Mouse (Mus musculus) liver, adult (tissue): ENCODE measurements around the gene Ptprm.

ENCODE experiments used
- GATA4 ChIP-seq: IDR thresholded peaks from 2 replicates; pipeline ENCODE4 v1.6.1; 2014; ENCODE audit warnings: mild to moderate bottlenecking, low read length; ENCODE audit not compliant: insufficient replicate concordance

Gene Ptprm

DNA sequence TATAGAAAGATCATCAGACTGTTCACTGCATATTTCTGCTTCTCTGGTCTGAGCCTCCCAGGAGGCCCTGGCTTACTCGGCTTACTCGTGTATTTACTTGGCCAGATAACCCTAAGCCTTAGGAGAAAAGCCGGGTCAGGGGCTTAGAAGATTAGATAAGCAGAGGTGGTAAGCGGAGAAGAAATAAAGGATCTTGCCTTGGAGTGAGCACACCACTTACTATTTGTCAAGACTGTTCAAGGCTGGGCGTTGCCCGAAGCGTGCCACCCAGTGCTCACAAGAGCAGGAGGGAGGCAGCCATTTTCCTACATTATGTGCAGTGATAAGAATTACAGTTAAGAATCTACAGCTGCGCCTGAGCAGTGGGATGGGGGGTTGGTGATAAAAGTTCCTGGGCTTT, 646.6 kb downstream of the Ptprm start:
- TF ChIP-seq GATA4 = 0 out of 2 replicates have a peak, but pooled peaks have one; percentile 6

DNA sequence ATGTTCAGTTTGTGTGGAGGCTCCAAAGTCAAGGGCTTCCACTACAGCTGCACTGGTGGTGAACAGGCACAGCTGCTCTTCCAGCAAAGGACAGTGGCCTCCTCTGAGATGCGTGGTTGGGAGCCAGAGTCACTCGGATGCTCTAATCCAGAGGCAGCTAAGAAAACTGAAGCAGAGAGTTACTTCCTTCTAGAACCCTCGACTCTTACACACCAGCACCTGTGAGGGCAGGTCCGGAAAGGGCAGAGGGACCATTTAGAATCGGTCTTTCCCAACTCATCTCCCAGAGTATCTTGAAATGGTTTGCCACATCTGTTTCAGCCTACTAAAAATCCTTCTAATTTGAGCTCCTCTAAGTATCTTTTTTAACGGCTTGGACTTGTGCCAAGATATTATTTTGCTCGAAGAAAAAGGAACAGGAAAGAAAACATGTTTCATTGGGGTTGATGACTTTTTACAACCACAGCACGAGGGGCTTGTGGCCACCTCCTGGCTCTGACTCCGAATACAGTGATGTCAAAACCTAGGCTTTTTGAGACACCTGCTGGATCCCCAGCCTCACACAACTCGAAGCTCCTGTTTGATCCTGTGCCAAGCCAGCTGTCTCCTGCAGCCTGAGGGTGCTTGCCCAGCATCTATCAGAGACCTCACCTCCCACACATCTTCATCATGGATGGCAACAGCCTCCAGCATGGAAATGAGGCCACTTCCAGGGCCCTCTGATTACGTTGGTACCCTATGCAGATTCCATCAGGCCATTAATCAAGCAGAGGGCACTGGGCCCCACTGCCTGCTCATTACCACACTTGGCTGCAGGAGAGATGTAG, 652.7 kb downstream of the Ptprm start:
- TF ChIP-seq GATA4 = no peak

DNA sequence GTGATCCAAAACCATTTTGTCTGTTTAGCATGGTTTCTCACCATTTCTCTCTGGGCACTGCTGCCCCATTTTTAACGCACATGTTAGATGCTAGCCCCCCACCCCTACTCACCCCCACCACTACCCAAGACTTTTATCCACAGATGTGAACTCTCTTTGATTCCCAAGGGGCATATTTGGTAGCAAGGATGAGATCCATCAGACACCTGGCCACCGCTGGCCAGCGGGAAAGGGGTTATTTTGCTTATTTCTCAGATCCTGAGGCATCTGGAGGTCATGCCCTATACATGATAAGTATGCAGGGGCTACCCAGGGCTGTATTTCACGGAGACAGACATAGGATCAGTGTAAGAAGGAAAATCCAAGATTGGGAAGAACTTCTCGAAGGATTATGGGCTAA, 654.4 kb downstream of the Ptprm start:
- no peak for TF ChIP-seq GATA4

DNA sequence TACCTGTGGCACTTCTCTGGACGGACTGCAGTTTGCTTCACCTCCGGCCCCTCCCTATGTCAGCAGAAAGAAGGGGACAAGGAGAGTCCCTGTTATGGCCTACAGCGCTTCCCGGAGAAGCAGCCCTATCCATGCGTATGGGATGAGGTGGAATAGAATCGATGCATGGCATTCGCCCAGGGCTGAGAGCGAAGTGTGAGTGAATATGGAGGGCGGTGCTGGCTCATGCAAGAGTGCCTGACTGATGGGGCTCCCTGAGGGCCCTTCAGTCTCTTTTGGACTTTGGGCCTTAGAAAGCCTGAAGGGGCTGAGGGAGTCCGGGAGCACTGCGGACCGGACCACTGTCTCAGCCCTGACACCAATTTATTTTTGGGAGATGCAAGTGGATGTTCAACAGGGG, 656.6 kb downstream of the Ptprm start:
- no peak for TF ChIP-seq GATA4

DNA sequence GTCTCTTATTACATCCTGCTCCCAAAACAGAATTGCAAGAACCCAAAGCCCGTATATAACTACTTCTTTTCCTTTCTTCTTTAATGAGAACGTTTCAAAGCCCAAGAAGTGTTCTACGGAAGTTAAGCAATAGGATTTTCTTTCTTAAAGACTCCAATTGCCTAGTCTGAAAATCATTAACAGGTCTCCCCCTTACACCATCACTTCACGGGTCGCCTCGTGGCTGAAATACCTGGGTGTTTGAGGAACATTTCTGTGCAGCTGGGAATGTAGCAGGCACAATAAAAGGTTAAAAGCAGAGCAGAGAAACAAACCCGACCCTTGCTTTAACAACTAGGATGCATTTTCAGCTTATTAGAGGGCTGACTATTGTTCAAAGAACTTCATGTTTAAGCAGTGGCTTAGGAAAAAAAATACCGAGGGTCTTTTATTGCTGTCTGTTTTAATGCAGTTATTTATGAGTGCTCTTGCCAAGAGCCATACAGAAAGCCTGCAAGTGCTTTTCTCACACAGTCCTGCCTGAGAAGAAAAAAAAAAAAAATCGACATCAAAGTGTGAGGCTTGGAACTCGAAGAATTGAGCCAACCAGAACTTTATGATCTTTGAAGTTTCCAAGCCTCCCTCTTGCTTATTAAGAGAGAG, 657.6 kb downstream of the Ptprm start:
- TF ChIP-seq GATA4 = no peak

DNA sequence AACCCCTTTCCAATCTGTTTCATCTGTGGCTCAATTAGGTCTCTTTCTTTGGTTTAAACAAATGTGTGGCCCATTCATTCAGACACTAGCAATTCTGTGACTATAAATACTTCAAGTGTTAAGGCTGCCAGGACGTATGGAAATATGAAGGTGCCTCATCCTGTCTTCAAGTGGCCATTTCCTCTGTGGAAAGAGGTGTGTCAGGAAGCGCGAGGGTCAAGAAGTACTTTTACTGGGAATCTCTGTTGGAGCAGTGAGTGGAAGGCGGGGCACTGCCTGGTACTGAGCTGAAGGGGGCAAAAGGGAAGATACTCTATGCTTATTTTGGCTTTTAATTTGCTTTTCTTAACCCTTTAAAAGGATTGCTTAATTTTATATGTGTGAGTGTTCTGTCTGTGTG, 659.9 kb downstream of the Ptprm start:
- no peak for TF ChIP-seq GATA4

DNA sequence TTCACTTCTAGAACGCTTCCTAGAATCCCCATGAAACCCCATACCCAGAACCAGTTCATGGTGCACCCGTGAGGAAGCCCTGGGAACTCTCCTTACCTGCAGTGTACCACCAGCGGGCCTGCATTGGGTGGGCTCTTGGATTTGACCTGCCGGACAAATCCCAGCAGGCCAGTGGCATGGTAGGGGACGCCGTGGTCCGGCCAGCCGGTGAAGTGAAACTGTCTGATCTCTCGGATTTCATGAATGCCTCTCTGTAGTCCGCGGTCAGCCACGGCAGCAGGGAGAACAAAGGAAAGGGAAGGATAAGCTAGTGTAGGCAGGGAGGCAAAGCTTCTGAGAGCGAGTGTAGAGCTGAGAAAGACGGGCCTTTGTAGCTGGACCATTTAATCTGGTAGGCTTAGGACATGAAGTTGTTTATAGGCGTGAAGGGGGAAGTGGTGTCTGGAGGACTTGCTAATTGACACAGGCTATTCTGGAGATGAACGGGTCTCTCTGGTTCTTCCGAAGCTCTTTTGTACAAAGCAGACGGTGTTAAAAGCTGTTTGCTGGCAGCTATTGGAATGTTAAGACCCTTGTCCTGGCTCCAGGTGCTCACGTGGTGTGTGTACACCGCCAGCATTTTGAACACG, 660.5 kb downstream of the Ptprm start:
- no peak for TF ChIP-seq GATA4

DNA sequence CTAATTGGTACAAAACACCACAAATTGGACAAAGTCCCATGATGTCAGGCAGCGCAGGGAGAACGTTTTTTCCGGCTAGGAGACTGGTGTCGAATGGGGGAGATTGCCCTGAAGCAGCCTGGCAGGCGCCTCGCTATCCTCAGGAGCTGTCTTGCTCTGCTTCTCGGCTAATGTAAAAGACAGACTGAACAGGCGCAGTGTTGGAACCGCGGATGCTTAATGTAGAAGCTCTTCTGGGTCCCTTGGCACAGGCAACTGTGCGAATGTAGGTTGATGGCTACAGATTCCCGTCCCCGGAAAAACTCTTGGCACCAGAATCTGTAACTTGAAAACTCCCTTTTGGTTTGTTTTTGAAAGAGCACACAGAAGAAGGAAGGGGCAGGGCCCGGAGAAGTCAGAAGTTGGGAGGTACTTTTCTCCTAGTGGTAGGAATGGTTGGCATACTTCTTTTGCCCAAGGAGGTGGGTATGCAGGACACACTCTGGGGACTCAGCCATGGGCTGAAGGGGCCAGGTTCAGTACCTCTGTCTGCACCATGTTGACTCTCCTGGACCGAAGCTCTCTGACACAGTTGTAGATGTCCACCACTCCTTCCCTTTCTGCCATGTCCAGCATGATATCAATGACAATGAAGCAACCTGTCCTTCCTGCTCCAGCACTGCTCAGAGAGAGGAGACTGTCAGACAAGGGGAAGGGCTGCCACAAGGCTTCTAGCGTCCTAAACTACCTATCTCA, 661.1 kb downstream of the Ptprm start:
- no peak for TF ChIP-seq GATA4

DNA sequence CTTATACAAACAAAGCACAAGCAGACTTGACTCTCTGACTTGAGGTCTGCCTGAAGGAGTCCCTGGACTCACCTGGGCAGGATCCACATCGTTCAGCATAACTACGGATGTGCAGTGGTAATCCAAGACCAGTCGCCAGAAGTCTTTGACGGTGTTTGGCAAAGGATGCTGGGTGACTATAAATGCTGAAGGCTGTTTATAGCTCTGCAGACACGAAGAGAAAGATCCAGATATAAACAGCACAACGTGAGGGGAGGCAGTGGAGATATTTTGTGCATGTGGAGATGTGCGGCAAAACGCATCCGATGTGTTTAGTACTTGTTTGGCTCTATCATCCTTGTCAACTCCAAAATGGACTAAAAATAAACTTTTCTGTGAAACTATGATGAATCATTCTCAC, 666.1 kb downstream of the Ptprm start:
- TF ChIP-seq GATA4 = no peak

DNA sequence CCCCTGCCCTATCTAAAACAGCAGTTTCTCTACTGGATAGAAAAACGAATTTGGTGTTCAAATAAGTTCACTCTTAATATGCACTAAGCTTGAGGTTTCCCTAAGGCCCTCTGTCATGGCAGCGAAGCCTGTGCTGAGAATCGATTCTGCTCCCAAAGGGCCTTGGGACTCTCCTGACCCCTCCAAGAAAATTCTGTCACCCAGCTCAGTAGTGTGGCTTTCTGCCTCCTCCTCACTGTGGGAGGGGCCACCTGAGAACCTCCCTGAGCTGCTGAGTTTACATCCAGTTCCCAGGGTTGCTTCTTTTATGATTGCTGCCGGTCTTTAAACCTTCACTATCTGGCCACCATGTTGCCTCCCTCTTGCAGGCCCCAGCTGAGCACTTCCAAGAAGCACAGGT, 666.7 kb downstream of the Ptprm start:
- no peak for TF ChIP-seq GATA4

DNA sequence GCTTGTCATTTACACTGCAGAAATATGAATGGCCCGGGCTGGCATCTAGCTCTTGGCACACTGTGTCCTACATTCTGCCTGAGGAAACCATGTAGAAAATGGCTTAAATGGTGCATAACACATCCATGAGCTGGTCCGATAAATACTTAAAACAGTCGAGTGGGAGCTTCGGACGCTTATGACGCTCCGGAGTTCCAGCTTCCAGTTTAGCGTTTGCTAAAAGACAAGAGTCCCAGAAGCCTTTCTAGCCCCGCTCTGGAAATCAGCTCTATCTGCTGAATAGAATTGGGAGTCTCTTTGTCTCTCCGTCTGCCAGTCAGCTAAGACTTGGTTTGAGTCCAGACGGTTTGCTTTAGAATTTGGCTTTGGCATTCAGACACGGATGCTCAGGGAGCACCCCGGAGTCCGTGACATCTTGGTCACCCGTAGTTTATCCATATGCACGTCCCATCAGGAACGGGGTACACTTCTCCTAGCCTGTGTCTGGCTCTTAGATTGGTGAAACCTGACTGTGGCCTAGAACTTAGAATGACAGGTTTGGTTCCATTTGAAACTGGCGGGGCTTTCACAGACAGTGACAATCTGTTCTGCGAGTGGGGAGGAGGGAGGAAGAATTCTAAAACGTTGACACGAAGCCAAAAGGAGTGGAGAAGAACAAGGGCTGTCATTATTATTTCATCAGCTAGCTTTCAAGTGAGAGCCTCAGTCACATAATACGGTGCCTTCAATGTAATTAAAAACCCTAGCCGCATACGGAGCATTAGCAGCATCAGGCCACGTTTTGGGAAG, 667.4 kb downstream of the Ptprm start:
- TF ChIP-seq GATA4 = no peak

DNA sequence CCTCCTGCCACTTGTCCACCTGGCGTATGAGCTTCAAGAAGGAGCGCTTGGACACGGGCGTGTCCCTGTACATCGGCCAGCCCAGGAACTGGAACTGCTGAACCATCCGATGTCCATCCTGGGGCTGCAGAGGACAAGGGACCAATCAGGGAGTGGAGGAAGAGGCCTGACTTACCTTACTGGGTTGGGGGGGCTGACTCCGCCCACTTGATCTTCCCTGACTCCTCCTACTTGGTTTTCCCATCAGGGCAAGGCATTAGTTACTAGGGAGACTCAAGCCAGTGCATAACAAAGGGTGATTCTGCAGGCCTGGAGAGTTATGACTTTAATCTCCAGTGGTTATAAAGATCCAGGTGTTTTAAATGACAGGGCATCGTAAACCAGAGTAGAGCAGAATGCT, 670.8 kb downstream of the Ptprm start:
- no peak for TF ChIP-seq GATA4

DNA sequence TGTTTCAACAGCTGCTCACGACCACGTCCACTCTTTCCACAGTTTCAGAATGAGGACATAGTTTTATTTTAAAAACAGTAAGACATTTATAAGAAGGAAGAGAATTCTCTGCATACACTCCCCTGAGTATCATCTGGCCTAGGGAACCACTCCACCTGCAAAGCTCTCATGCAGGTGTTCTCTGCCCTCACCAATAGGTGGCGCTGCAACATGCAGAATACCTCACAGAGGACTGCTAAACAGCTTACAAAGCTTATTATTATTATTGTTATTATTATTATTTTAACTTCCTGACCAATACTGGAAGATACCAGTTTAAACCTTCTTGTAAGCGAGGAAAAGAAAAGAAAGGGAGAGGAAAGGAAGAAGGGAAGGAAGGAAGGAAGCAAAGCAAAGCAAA, 673.6 kb downstream of the Ptprm start:
- no peak for TF ChIP-seq GATA4

DNA sequence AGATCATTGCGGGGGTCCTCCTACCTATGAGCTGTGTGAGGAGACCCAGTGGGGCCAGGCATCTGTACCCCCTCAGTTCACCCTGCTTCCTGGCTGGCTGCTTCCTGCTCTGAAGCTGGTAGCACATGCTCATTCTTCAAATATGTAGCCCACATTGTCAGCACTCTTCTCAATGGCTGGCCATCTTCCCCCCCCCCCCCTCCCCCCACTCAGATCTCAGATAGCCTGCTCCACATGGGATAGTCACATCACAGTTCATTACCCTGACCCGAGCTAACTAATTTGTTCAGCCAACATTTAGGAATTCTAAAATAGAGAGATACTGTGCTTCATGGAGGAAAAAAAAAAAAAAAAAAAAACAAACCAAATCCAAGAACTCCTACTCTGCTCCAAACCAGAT, 679.6 kb downstream of the Ptprm start:
- TF ChIP-seq GATA4 = no peak
